Mouse (Mus musculus) heart, embryonic 12.5 days (tissue): ENCODE results near the gene Uqcr11. TPM values are rescaled to one million over a fixed set of nuclear protein-coding genes. Genes with fewer than 3 reads are reported as not detected.

Experiments used
- ATAC-seq: fragments of 200-750 bp; cut with Nextera tagmentation; 2 replicates; pipeline ENCODE4 v1.8.0; 2017; ENCODE audit warnings: moderate TSS enrichment, moderate library complexity; ENCODE audit not compliant: insufficient number of reproducible peaks, low FRiP score
- H3K27ac ChIP-seq: fragments of 300-500 bp; sonication (generic); 2 replicates; pipeline ENCODE4 v1.5.1; 2016; ENCODE audit warnings: mild to moderate bottlenecking, moderate library complexity; ENCODE audit not compliant: poor library complexity, severe bottlenecking
- H3K27me3 ChIP-seq: fragments of 300-500 bp; sonication (generic); replicated peaks from 2 replicates; pipeline ENCODE4 v1.6.1; 2016; ENCODE audit warnings: mild to moderate bottlenecking, moderate library complexity
- H3K36me3 ChIP-seq: fragments of 300-500 bp; sonication (generic); 2 replicates; pipeline ENCODE4 v1.6.1; 2016; ENCODE audit warnings: mild to moderate bottlenecking, moderate library complexity
- H3K4me1 ChIP-seq: fragments of 300-500 bp; sonication (generic); replicated peaks from 2 replicates; pipeline ENCODE4 v1.6.1; 2016; ENCODE audit warnings: mild to moderate bottlenecking
- H3K4me2 ChIP-seq: fragments of 300-500 bp; sonication (generic); 2 replicates; pipeline ENCODE4 v1.6.1; 2016; ENCODE audit warnings: mild to moderate bottlenecking, moderate library complexity
- H3K4me3 ChIP-seq: fragments of 300-500 bp; sonication (generic); 2 replicates; pipeline ENCODE4 v1.5.1; 2016; ENCODE audit warnings: mild to moderate bottlenecking
- H3K9ac ChIP-seq: fragments of 300-500 bp; sonication (generic); 2 replicates; pipeline ENCODE4 v1.6.1; 2016; ENCODE audit warnings: mild to moderate bottlenecking, moderate library complexity
- H3K9me3 ChIP-seq: fragments of 300-500 bp; sonication (generic); replicated peaks from 2 replicates; pipeline ENCODE4 v1.6.1; 2016; ENCODE audit warnings: mild to moderate bottlenecking, moderate library complexity
- WGBS: fragments of 180-500 bp; shearing (Covaris S2); methylation state at CpG from one replicate; pipeline ENCODE4 v1.1.7; 2016; 5-methylcytosine and 5-hydroxymethylcytosine counted together
- polyA plus RNA-seq: library from polyadenylated mRNA; unstranded; fragments of >200 nt; fragmentation: Nextera tagmentation; extraction: Ambion mirVana; gene quantifications from 2 replicates; pipeline ENCODE4 v1.2.1, GENCODE M21; 2016

Gene Uqcr11
- polyA plus RNA-seq, 1 experiment from 2014 or later, result 1,026 TPM

GRCm38 (mm10) chr10:80385310-80385709 lies 21.3 kb downstream of the Uqcr11 start:
- H3K4me1 ChIP-seq, result peaks cover 38% of the 10 kb centered on the region
- peak overlapping the region; percentile 95 for H3K4me2 ChIP-seq
- H3K4me3 ChIP-seq, result peak overlapping the region; percentile 94
- peak overlapping the region; percentile 68; the same call in 1 of the 2 replicates for H3K27ac ChIP-seq
- no peaks in the 10 kb centered on the region for H3K9me3 ChIP-seq
- no peak for ATAC-seq
- peak overlapping the region; percentile 98 for H3K9ac ChIP-seq
- WGBS, result 23% methylated on average over 7 of the region's 7 CpGs
- peaks cover 48% of the 10 kb centered on the region for H3K36me3 ChIP-seq
- H3K27me3 ChIP-seq, result no peaks in the 10 kb centered on the region

- H3K4me2 ChIP-seq, result peak overlapping the region; percentile 95
- no peaks in the 10 kb centered on the region for H3K9me3 ChIP-seq
- peaks cover 47% of the 10 kb centered on the region for H3K36me3 ChIP-seq
- WGBS, result 64% methylated on average over 7 of the region's 7 CpGs
- H3K4me3 ChIP-seq, result peak overlapping the region; percentile 94
- H3K27me3 ChIP-seq, result no peaks in the 10 kb centered on the region
- peaks cover 38% of the 10 kb centered on the region for H3K4me1 ChIP-seq
- H3K27ac ChIP-seq, result no peak overlapping the region
- ATAC-seq, result no peak
- peak overlapping the region; percentile 98 for H3K9ac ChIP-seq
These were observed 21.9 kb downstream of the Uqcr11 start for GRCm38 (mm10) chr10:80384709-80385108.

GRCm38 (mm10) chr10:80384115-80384639 lies 22.5 kb downstream of the Uqcr11 start:
- WGBS, result 89% methylated on average over 4 of the region's 4 CpGs
- H3K36me3 ChIP-seq, result peaks cover 49% of the 10 kb centered on the region
- H3K27ac ChIP-seq, result no peak overlapping the region
- no peak for ATAC-seq
- H3K27me3 ChIP-seq, result no peaks in the 10 kb centered on the region
- 0 out of 2 replicates have a peak overlapping the region, but pooled peaks have one; percentile 94 for H3K4me3 ChIP-seq
- H3K9ac ChIP-seq, result peak overlapping the region; percentile 98; the same call in 1 of the 2 replicates
- peak overlapping the region; percentile 95 for H3K4me2 ChIP-seq
- no peaks in the 10 kb centered on the region for H3K9me3 ChIP-seq
- H3K4me1 ChIP-seq, result peaks cover 38% of the 10 kb centered on the region

GRCm38 (mm10) chr10:80383431-80383830 lies 23.2 kb downstream of the Uqcr11 start:
- peaks cover 49% of the 10 kb centered on the region for H3K36me3 ChIP-seq
- no peaks in the 10 kb centered on the region for H3K27me3 ChIP-seq
- no peak for ATAC-seq
- peaks cover 35% of the 10 kb centered on the region for H3K4me1 ChIP-seq
- H3K9me3 ChIP-seq, result no peaks in the 10 kb centered on the region
- 67% methylated on average over 4 of the region's 4 CpGs for WGBS
- H3K4me2 ChIP-seq, result no peak overlapping the region
- no peak overlapping the region; the same call in 1 of the 2 replicates for H3K9ac ChIP-seq
- H3K27ac ChIP-seq, result no peak overlapping the region
- no peak overlapping the region for H3K4me3 ChIP-seq

GRCm38 (mm10) chr10:80382641-80383365 lies 23.8 kb downstream of the Uqcr11 start:
- Histone ChIP-seq H3K36me3 (peaks cover 49% of the 10 kb centered on the region), H3K4me2 (no peak overlapping the region), H3K9me3 (no peaks in the 10 kb centered on the region), H3K27me3 (no peaks in the 10 kb centered on the region), H3K9ac (no peak overlapping the region), H3K4me1 (peaks cover 30% of the 10 kb centered on the region), H3K27ac (no peak overlapping the region), H3K4me3 (no peak overlapping the region)
- ATAC-seq, result no peak
- 88% methylated on average over 7 of the region's 7 CpGs for WGBS

GRCm38 (mm10) chr10:80377716-80378115 lies 28.9 kb downstream of the Uqcr11 start:
- WGBS, result 39% methylated on average over 10 of the region's 10 CpGs
- ATAC-seq, result no peak
- H3K27me3 ChIP-seq, result peaks cover 8% of the 10 kb centered on the region
- no peaks in the 10 kb centered on the region for H3K4me1 ChIP-seq
- no peak overlapping the region for H3K9ac ChIP-seq
- peaks cover 30% of the 10 kb centered on the region for H3K36me3 ChIP-seq
- H3K9me3 ChIP-seq, result no peaks in the 10 kb centered on the region
- no peak overlapping the region for H3K4me2 ChIP-seq
- H3K4me3 ChIP-seq, result no peak overlapping the region
- no peak overlapping the region for H3K27ac ChIP-seq

GRCm38 (mm10) chr10:80376160-80376559 lies 30.5 kb downstream of the Uqcr11 start:
- no peak for ATAC-seq
- H3K27ac ChIP-seq, result no peak overlapping the region
- no peaks in the 10 kb centered on the region for H3K9me3 ChIP-seq
- no peak overlapping the region for H3K4me3 ChIP-seq
- H3K36me3 ChIP-seq, result peaks cover 14% of the 10 kb centered on the region
- H3K4me2 ChIP-seq, result no peak overlapping the region
- 2% methylated on average over 7 of the region's 7 CpGs for WGBS
- H3K9ac ChIP-seq, result no peak overlapping the region
- peaks cover 3% of the 10 kb centered on the region; the same call in 1 of the 2 replicates for H3K4me1 ChIP-seq
- H3K27me3 ChIP-seq, result peaks cover 12% of the 10 kb centered on the region

- no peak for ATAC-seq
- 14% methylated on average over 6 of the region's 6 CpGs for WGBS
- H3K27ac ChIP-seq, result no peak overlapping the region
- H3K36me3 ChIP-seq, result no peaks in the 10 kb centered on the region
- H3K4me2 ChIP-seq, result no peak overlapping the region
- H3K27me3 ChIP-seq, result peaks cover 20% of the 10 kb centered on the region
- no peak overlapping the region for H3K9ac ChIP-seq
- H3K4me1 ChIP-seq, result peaks cover 3% of the 10 kb centered on the region; the same call in 1 of the 2 replicates
- H3K4me3 ChIP-seq, result no peak overlapping the region
- H3K9me3 ChIP-seq, result no peaks in the 10 kb centered on the region
These were observed 32.6 kb downstream of the Uqcr11 start for GRCm38 (mm10) chr10:80374063-80374462.

GRCm38 (mm10) chr10:80372706-80373105 lies 33.9 kb downstream of the Uqcr11 start:
- Histone ChIP-seq H3K4me1 (peaks cover 3% of the 10 kb centered on the region; the same call in 1 of the 2 replicates), H3K4me2 (no peak overlapping the region), H3K4me3 (no peak overlapping the region), H3K9me3 (peaks cover 5% of the 10 kb centered on the region), H3K27me3 (peaks cover 31% of the 10 kb centered on the region), H3K9ac (peak overlapping the region; percentile 25; the same call in 1 of the 2 replicates), H3K36me3 (no peaks in the 10 kb centered on the region), H3K27ac (no peak overlapping the region)
- no peak for ATAC-seq
- WGBS, result 83% methylated on average over 6 of the region's 6 CpGs

GRCm38 (mm10) chr10:80371983-80372382 lies 34.6 kb downstream of the Uqcr11 start:
- no peaks in the 10 kb centered on the region for H3K36me3 ChIP-seq
- H3K4me2 ChIP-seq, result peak overlapping the region; percentile 39
- no peak overlapping the region for H3K9ac ChIP-seq
- peaks cover 5% of the 10 kb centered on the region for H3K9me3 ChIP-seq
- H3K4me1 ChIP-seq, result peaks cover 3% of the 10 kb centered on the region; the same call in 1 of the 2 replicates
- peaks cover 38% of the 10 kb centered on the region for H3K27me3 ChIP-seq
- H3K27ac ChIP-seq, result no peak overlapping the region
- ATAC-seq, result no peak
- WGBS, result 64% methylated on average over 9 of the region's 9 CpGs
- H3K4me3 ChIP-seq, result 0 out of 2 replicates have a peak overlapping the region, but pooled peaks have one; percentile 29

- H3K27ac ChIP-seq, result no peak overlapping the region
- peaks cover 3% of the 10 kb centered on the region; the same call in 1 of the 2 replicates for H3K4me1 ChIP-seq
- peaks cover 5% of the 10 kb centered on the region for H3K9me3 ChIP-seq
- H3K9ac ChIP-seq, result peak overlapping the region; percentile 16; the same call in 1 of the 2 replicates
- H3K4me2 ChIP-seq, result peak overlapping the region; percentile 39
- 0 out of 2 replicates have a peak, but pooled peaks have one; percentile 28 for ATAC-seq
- H3K4me3 ChIP-seq, result peak overlapping the region; percentile 29
- WGBS, result 7% methylated on average over 12 of the region's 12 CpGs
- no peaks in the 10 kb centered on the region for H3K36me3 ChIP-seq
- H3K27me3 ChIP-seq, result peaks cover 43% of the 10 kb centered on the region
These were observed 35.1 kb downstream of the Uqcr11 start for GRCm38 (mm10) chr10:80371411-80371966.
